Mouse (Mus musculus) lung, embryonic 16.5 days (tissue): ENCODE data around the gene Cttn. TPM values are rescaled to one million over a fixed set of nuclear protein-coding genes. Genes with fewer than 3 reads are reported as not detected.
A peak's percentile ranks its signal among the peaks of the same experiment; 100 is the strongest.

Experiments used
- ATAC-seq: fragments of 200-750 bp; cut with Nextera tagmentation; 2 replicates; pipeline ENCODE4 v1.8.0; 2017; ENCODE audit warnings: low read depth, mild to moderate bottlenecking, moderate library complexity
- H3K27ac ChIP-seq: fragments of 300-500 bp; sonication (generic); 2 replicates; pipeline ENCODE4 v1.5.1; 2014; ENCODE audit warnings: mild to moderate bottlenecking, control low read depth, low read length
- H3K27me3 ChIP-seq: fragments of 300-500 bp; sonication (generic); 2 replicates; pipeline ENCODE4 v1.6.1; 2014; ENCODE audit warnings: low read depth, low read length, mixed read lengths; ENCODE audit not compliant: control insufficient read depth, insufficient read depth
- H3K36me3 ChIP-seq: fragments of 300-500 bp; sonication (generic); 2 replicates; pipeline ENCODE4 v1.6.1; 2014; ENCODE audit warnings: low read length; ENCODE audit not compliant: control insufficient read depth, insufficient read depth
- H3K4me1 ChIP-seq: fragments of 300-500 bp; sonication (generic); replicated peaks from 2 replicates; pipeline ENCODE4 v1.6.1; 2014; ENCODE audit warnings: low read length, mixed read lengths; ENCODE audit not compliant: control insufficient read depth, insufficient read depth
- H3K4me2 ChIP-seq: fragments of 300-500 bp; sonication (generic); 2 replicates; pipeline ENCODE4 v1.6.1; 2014; ENCODE audit warnings: low read depth, low read length, control low read depth
- H3K4me3 ChIP-seq: fragments of 300-500 bp; sonication (generic); 2 replicates; pipeline ENCODE4 v1.5.1; 2014; ENCODE audit warnings: mild to moderate bottlenecking, low read length, control low read depth
- H3K9ac ChIP-seq: fragments of 300-500 bp; sonication (generic); 2 replicates; pipeline ENCODE4 v1.6.1; 2014; ENCODE audit warnings: low read length, control low read depth
- H3K9me3 ChIP-seq: fragments of 300-500 bp; sonication (generic); 2 replicates; pipeline ENCODE4 v1.6.1; 2016; ENCODE audit warnings: low read length; ENCODE audit not compliant: control insufficient read depth
- WGBS: fragments of 180-500 bp; shearing (Covaris S2); extraction: QIAGEN DNeasy Blood & Tissue Kit; methylation state at CpG from one replicate; pipeline ENCODE4 v1.1.7; 2014; 5-methylcytosine and 5-hydroxymethylcytosine counted together
- polyA plus RNA-seq: library from polyadenylated mRNA; unstranded; fragments of >200 nt; fragmentation: Nextera tagmentation; extraction: Ambion mirVana; gene quantifications from 2 replicates; pipeline ENCODE4 v1.2.1, GENCODE M21; 2015

Gene Cttn
- 177 and 178 TPM in 2 replicates for polyA plus RNA-seq

DNA sequence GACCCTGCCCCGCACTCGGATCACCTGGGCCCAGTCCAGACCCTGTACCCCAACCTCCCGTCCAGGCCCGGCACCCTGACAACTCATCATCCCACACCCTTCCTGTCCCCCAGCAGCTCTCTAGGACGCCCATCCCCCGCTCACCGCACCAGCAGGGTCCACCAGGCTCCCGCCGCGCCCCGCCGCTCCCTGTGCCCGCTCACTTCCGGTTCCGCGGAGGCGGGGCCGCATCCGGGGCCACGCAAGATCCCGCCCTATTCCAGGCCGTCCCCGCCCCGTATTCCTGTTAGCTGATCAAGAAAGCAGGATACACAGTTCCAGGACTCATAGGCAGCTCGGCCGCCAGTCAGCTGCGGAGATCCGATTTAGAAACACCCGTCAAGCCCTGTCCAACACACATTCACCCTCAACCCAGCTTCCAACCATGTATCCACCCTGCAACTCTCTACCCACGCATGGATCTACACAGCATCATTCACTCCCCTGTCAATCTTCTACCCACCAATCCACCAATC lies at the start of gene Cttn:
Gene Cttn (minus strand): TSS at position 465 of the 515 bp plus-strand sequence.
- peak; percentile 96 for ATAC-seq
- H3K4me1 ChIP-seq: peaks cover 14% of the 10 kb centered on the region
- H3K9ac ChIP-seq: peak within 1 kb of the TSS; percentile 97
- H3K27me3 ChIP-seq: no peaks in the 10 kb centered on the region
- 0% methylated on average over 23 of the region's 30 CpGs for WGBS
- H3K9me3 ChIP-seq: no peaks in the 10 kb centered on the region
- H3K4me2 ChIP-seq: peak within 1 kb of the TSS; percentile 74
- H3K4me3 ChIP-seq: peak within 1 kb of the TSS; percentile 88
- H3K27ac ChIP-seq: peak within 1 kb of the TSS; percentile 86
- no peaks in the 10 kb centered on the region for H3K36me3 ChIP-seq

DNA sequence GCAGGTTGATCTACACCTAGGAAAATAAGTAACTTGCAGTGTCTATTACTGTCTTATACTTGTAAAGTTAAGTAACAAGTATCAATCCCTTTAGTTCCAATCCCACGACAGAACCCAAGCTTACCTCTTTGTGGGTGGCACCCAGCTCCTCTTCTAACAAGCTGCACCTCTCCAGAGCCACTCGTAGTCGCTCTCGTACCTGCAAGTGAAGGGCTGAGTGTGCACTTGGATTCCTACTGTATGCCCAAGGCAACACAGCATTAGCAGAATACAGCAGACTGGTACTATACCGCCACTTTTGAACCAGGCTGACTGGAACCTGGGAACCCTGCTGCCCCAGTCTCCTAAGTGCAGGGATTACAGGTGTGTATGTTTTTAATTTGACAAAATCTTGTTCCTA lies 49.0 kb upstream of the Cttn start:
- H3K27me3 ChIP-seq: no peaks in the 10 kb centered on the region
- no peak overlapping the region for H3K9ac ChIP-seq
- H3K27ac ChIP-seq: no peak overlapping the region
- ATAC-seq: no peak
- no peak overlapping the region for H3K4me3 ChIP-seq
- no peaks in the 10 kb centered on the region for H3K9me3 ChIP-seq
- 75% methylated on average over 5 of the region's 5 CpGs for WGBS
- H3K36me3 ChIP-seq: peaks cover 28% of the 10 kb centered on the region
- no peak overlapping the region for H3K4me2 ChIP-seq
- H3K4me1 ChIP-seq: no peaks in the 10 kb centered on the region

DNA sequence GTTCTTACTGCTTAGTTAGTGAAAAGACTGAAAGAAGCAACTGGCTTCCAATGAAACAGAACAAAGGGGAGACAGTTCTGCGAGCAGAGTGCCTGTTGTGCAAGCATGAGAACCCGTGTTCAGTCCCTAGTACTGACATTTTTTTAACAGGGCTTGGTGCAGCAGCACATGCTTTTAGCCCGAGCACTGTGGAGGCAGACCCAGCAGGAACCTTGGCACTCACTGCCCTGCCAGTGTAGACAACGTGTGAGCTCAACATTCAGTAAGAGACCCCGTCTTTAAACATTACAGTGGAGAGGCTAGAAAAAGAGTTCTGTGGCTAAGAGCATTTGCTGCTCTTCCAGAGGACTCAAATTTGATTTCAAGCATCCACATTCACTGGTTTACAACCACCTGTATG lies 45.9 kb upstream of the Cttn start:
- Histone ChIP-seq H3K27me3 (no peaks in the 10 kb centered on the region), H3K4me1 (no peaks in the 10 kb centered on the region), H3K4me3 (no peak overlapping the region), H3K9ac (no peak overlapping the region), H3K36me3 (peaks cover 32% of the 10 kb centered on the region), H3K9me3 (no peaks in the 10 kb centered on the region), H3K27ac (no peak overlapping the region), H3K4me2 (no peak overlapping the region)
- 81% methylated on average over 5 of the region's 5 CpGs for WGBS
- ATAC-seq: no peak

DNA sequence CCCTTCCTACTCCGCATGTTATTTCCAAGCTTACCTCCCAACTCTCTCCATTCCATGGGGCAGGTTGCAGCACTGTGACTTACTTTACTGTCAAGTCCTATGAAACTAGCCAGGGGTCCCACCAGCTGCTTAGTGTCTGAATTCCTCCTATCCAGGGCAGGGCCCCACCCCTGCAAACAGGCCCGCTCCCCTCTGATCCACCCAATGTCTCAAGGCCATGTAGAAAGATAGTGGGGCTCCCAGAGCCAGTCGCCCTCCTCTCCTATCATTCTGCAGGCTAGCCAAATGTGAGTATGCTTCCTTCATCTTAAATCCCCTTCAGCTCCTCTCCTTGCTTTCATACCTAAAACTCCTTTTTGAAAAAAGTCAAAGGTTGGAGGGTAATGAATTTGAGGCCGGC lies 38.3 kb upstream of the Cttn start:
- Histone ChIP-seq H3K27ac (no peak overlapping the region), H3K4me3 (no peak overlapping the region), H3K27me3 (no peaks in the 10 kb centered on the region), H3K36me3 (peaks cover 49% of the 10 kb centered on the region), H3K9ac (no peak overlapping the region), H3K9me3 (no peaks in the 10 kb centered on the region), H3K4me2 (no peak overlapping the region), H3K4me1 (no peaks in the 10 kb centered on the region)
- WGBS: 93% methylated on average over 4 of the region's 4 CpGs
- ATAC-seq: no peak

DNA sequence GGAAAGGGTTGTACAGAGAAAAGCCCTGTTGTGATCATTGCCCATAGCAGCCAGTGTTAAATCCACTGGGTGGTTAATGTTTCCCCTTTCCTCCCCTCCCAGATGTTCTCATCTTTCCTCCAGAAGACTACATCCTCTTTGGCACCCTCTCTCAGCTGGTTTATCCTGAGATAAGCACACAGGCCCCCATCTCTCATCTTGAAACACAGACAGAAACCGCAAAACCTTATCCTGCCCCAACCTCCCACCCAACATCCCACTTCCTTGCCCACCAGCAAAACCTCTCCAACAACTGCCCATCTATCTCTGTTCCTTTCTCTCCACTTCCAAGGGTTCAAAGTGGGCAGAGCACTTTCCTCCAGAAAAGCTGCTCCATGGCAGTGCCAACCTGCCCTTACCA lies 36.0 kb upstream of the Cttn start:
- H3K4me3 ChIP-seq: no peak overlapping the region
- H3K4me2 ChIP-seq: no peak overlapping the region
- no peaks in the 10 kb centered on the region for H3K4me1 ChIP-seq
- no peak for ATAC-seq
- peaks cover 53% of the 10 kb centered on the region for H3K36me3 ChIP-seq
- no peak overlapping the region for H3K27ac ChIP-seq
- H3K27me3 ChIP-seq: no peaks in the 10 kb centered on the region
- no peaks in the 10 kb centered on the region for H3K9me3 ChIP-seq
- 89% methylated on average over 1 of the region's 1 CpGs for WGBS
- H3K9ac ChIP-seq: no peak overlapping the region

DNA sequence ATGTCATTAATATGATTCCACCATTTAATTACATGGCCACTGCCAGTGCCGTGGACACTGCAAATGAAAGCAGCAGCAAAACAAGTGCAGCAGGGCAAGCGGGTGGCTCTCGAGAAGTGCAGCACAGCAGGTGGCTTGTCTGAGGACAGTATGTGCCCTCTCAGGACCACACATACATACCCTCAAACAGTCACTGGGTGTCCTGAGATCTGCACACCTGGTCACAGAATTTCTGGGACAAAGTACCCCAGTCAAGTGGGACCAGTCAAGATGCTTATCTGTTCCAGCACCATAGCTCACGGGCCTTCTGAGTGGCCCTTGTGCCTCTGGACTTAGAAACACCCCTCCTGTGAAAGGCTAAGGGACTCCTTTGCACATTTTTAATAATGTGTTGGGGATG lies 33.1 kb upstream of the Cttn start:
- WGBS: 82% methylated on average over 4 of the region's 4 CpGs
- no peak overlapping the region for H3K27ac ChIP-seq
- H3K9me3 ChIP-seq: no peaks in the 10 kb centered on the region
- ATAC-seq: no peak
- H3K4me3 ChIP-seq: no peak overlapping the region
- no peaks in the 10 kb centered on the region for H3K4me1 ChIP-seq
- H3K9ac ChIP-seq: no peak overlapping the region
- peaks cover 38% of the 10 kb centered on the region for H3K36me3 ChIP-seq
- H3K27me3 ChIP-seq: no peaks in the 10 kb centered on the region
- no peak overlapping the region for H3K4me2 ChIP-seq

DNA sequence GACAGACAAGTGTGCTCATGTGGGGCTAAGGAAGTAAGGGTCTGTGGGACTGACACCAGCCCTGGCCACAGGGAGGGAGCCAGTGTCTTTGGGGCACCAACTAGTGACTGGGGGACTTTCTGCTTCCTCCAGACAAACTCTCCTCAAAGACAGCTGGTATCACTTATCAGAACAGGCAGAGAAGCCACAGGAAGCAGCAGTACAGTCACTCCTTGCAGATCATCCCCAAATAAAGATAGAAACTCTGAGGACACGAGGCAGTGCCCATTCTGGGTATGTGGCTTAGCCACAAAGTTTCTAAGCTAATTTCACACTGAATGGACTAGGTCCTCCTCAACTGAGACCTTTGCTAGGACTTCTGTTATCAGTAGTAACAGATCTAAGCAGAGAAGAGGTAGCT lies 22.1 kb upstream of the Cttn start:
- WGBS: 71% methylated on average over 1 of the region's 1 CpGs
- H3K4me1 ChIP-seq: no peaks in the 10 kb centered on the region
- H3K4me3 ChIP-seq: no peak overlapping the region
- no peak overlapping the region for H3K9ac ChIP-seq
- no peaks in the 10 kb centered on the region for H3K27me3 ChIP-seq
- no peak overlapping the region for H3K4me2 ChIP-seq
- no peak overlapping the region for H3K27ac ChIP-seq
- no peak for ATAC-seq
- H3K36me3 ChIP-seq: peaks cover 17% of the 10 kb centered on the region
- H3K9me3 ChIP-seq: no peaks in the 10 kb centered on the region

DNA sequence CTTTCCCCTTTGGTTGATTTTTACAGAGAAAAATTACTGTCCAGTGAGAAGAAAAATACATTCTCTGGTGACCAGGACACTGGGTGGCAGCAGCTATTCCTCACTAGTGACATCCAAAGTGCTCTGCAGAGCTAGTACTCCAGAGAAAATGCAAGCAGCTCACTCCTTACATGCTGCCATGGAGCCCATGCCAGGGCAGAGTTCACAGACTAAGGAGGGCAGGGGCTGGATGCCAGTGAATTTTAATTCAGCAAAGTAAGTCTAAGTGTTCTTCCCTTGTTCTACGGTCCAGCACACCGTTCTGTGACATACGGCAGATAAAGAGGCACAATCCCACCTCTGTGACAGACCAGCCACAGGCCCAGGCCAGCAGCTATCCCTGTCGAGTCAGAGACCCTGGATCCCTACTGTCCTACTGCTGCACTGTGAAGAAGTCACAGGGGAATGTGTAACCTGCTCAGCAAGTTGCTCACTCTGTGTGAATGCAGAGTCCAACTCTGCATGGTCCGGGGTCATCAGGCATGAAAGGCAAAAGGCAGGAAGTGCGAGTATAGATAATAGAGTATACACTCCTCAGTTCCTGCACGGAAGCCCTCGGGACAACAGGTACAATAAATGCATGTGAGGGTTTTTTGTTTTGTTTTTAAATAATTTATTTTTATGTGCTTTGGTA lies 19.5 kb upstream of the Cttn start:
- H3K9ac ChIP-seq: no peak overlapping the region
- H3K9me3 ChIP-seq: no peaks in the 10 kb centered on the region
- no peak for ATAC-seq
- H3K4me1 ChIP-seq: no peaks in the 10 kb centered on the region
- no peak overlapping the region for H3K27ac ChIP-seq
- H3K4me2 ChIP-seq: no peak overlapping the region
- no peak overlapping the region for H3K4me3 ChIP-seq
- H3K27me3 ChIP-seq: no peaks in the 10 kb centered on the region
- whole genome bisulfite sequencing: 89% methylated on average over 8 of the region's 8 CpGs
- peaks cover 12% of the 10 kb centered on the region; the same call in 1 of the 2 replicates for H3K36me3 ChIP-seq

DNA sequence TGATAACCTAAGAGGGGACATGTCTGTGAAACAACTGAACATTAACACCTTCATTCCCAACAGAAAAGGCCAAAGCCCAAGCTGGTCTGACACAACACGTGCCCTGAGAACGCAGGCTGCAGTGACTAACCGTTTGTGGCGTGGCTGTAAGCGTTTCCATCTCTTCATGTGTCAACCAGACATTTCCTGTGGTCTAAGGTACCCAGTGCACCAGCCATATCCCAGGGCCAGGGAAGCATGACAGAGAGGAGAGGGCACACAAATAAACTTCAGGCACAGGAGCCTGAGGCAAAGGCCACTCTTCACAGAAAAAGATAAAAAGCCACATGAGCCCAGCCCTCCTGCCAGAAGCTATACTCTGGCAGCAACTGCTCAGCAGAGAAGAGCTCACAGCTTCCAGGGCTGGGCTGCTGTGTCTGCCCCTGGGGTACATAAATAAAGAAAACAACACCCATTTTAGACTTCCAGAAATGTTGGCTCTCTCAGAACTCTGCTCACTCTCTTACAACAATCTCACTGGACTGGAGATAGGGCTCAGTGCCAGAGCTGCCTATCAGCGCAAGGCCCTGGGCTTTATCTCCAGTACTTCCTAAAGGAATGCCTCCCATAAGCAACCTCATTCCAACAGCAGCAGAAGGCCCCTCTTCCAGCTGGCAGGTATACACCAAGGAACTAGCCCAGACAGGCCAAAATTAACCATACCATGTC lies 18.4 kb upstream of the Cttn start:
- Histone ChIP-seq H3K9me3 (no peaks in the 10 kb centered on the region), H3K27me3 (no peaks in the 10 kb centered on the region), H3K4me3 (no peak overlapping the region), H3K27ac (no peak overlapping the region), H3K9ac (no peak overlapping the region), H3K4me2 (no peak overlapping the region), H3K4me1 (no peaks in the 10 kb centered on the region), H3K36me3 (peaks cover 19% of the 10 kb centered on the region)
- peak; percentile 49 for ATAC-seq
- WGBS: 77% methylated on average over 6 of the region's 6 CpGs
